Mouse (Mus musculus) right cerebral cortex, postnatal 14 days (tissue): ENCODE data around the gene Btbd35f8.
"Not testable (repeated sequence)": the region's sequence is repeated elsewhere in the genome, so short reads cannot be mapped to it uniquely, and the experiment has no call there.

Source experiments
- DNase-seq: peaks from one replicate; pipeline ENCODE4 v3.0.0; 2022

Btbd35f8 gene

DNA sequence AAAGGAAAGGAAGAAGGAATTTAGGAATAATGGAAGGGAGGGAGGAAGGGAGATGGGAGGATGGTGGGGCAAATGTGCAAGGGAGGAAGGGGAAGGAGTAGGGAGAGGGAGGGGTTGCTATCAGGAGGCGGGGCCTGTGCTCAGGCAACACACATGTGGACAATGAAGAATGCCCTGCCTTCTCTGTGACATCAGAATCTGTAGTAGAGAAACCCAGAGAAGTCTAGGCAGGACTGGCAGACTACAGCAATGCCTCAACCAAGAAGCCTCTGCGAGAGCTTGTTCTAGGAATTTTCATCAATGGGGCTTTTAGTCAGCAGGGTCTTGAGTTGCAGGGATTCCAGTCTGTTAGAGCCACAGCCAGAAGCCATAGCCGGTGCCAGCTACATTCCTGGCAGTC lies at the start of gene Btbd35f8:
TSS of gene Btbd35f8 (plus strand) at position 301 of the 400 bp plus-strand sequence.
- not testable (repeated sequence) for DNase-seq
